Mouse (Mus musculus): ENCODE measurements around the gene Cd68. TPM values are rescaled to one million over a fixed set of nuclear protein-coding genes. Genes with fewer than 3 reads are reported as not detected.
"Not testable (repeated sequence)": the region's sequence is repeated elsewhere in the genome, so short reads cannot be mapped to it uniquely, and the experiment has no call there.

The Cd68 gene
- polyA plus RNA-seq, 1 experiment from 2014 or later = 10.3 TPM

- Histone ChIP-seq H3K4me1 (replicated peaks) (peaks cover 10% of the 10 kb centered on the region), H3K9ac (no peak overlapping the region), H3K27ac (replicated peaks) (no peak overlapping the region), H3K27me3 (no peaks in the 10 kb centered on the region), H3K4me2 (no peak overlapping the region), H3K4me3 (no peak overlapping the region), H3K9me3 (no peaks in the 10 kb centered on the region), H3K36me3 (no peaks in the 10 kb centered on the region)
- WGBS = 48% methylated on average over 10 of the region's 10 CpGs
- no peak for ATAC-seq (ENCODE audit: low FRiP score, low read depth)
Measured at GRCm38 (mm10) chr11:69616781-69617180, 49.2 kb downstream of the Cd68 start.

GRCm38 (mm10) chr11:69614257-69614588 lies 51.7 kb downstream of the Cd68 start:
- H3K4me2 ChIP-seq = not testable (repeated sequence)
- WGBS = 47% methylated on average over 11 of the region's 11 CpGs

More at GRCm38 (mm10) chr11:69614257-69614588, 51.7 kb downstream of the Cd68 start:
- not testable (repeated sequence) for H3K27ac ChIP-seq (replicated peaks); H3K9me3 ChIP-seq; H3K4me3 ChIP-seq; H3K9ac ChIP-seq; H3K36me3 ChIP-seq; ATAC-seq (ENCODE audit: low FRiP score, low read depth); H3K27me3 ChIP-seq; H3K4me1 ChIP-seq (replicated peaks)

MicroRNAs encoded within 50 kb of the gene (microRNA counts, 519-probe panel; counts per million panel counts)
- microRNA mmu-miR-1934 = not detected
- 2,550 counts per million, percentile 41 among the panel's probes with 10 or more counts for microRNA mmu-miR-467f

Small RNA genes lying within 50 kb of the gene (microRNA-seq; reads per million reads assigned to microRNA genes)
- gene Mir1934 = 2.2 reads per million, percentile 3 among the genes with 10 or more reads in this experiment
- not detected for gene Mir467f

Other genes starting within 250 kb of the Cd68 start
- gene Dnah2, start 117.0 kb downstream of the Cd68 start, polyA plus RNA-seq (2015; fragmentation: Nextera tagmentation; extraction: Ambion mirVana) = 3.4 and 4.0 TPM in 2 replicates
- 134 and 160 TPM in 2 replicates for gene Efnb3, start 105.9 kb downstream of the Cd68 start, polyA plus RNA-seq (2015; fragmentation: Nextera tagmentation; extraction: Ambion mirVana)
- gene Wrap53, start 85.9 kb downstream of the Cd68 start, polyA plus RNA-seq (2015; fragmentation: Nextera tagmentation; extraction: Ambion mirVana) = 19.6 and 20.6 TPM in 2 replicates
- gene Trp53, start 85.8 kb downstream of the Cd68 start, polyA plus RNA-seq (2015; fragmentation: Nextera tagmentation; extraction: Ambion mirVana) = 61.1 and 64.2 TPM in 2 replicates
- gene Atp1b2, start 60.2 kb downstream of the Cd68 start, polyA plus RNA-seq (2015; fragmentation: Nextera tagmentation; extraction: Ambion mirVana) = 71.9 and 89.4 TPM in 2 replicates
- not detected in 2 replicates for gene Shbg, start 48.2 kb downstream of the Cd68 start, polyA plus RNA-seq (2015; fragmentation: Nextera tagmentation; extraction: Ambion mirVana)
- 22.5 and 23.9 TPM in 2 replicates for gene Sat2, start 44.1 kb downstream of the Cd68 start, polyA plus RNA-seq (2015; fragmentation: Nextera tagmentation; extraction: Ambion mirVana)
- 41.3 and 41.5 TPM in 2 replicates for gene Fxr2, start 33.2 kb downstream of the Cd68 start, polyA plus RNA-seq (2015; fragmentation: Nextera tagmentation; extraction: Ambion mirVana)
- gene Sox15, start 10.8 kb downstream of the Cd68 start, polyA plus RNA-seq (2015; fragmentation: Nextera tagmentation; extraction: Ambion mirVana) = not detected in 2 replicates
- 101 and 108 TPM in 2 replicates for gene Mpdu1, start 3.5 kb downstream of the Cd68 start, polyA plus RNA-seq (2015; fragmentation: Nextera tagmentation; extraction: Ambion mirVana)
- gene Eif4a1, start 6.3 kb upstream of the Cd68 start, polyA plus RNA-seq (2015; fragmentation: Nextera tagmentation; extraction: Ambion mirVana) = 476 and 491 TPM in 2 replicates
- gene Senp3, start 15.9 kb upstream of the Cd68 start, polyA plus RNA-seq (2015; fragmentation: Nextera tagmentation; extraction: Ambion mirVana) = 101 and 103 TPM in 2 replicates
- 0.61 and 0.76 TPM in 2 replicates for gene Tnfsf13, start 19.6 kb upstream of the Cd68 start, polyA plus RNA-seq (2015; fragmentation: Nextera tagmentation; extraction: Ambion mirVana)
- gene Tnfsf12, start 29.7 kb upstream of the Cd68 start, polyA plus RNA-seq (2015; fragmentation: Nextera tagmentation; extraction: Ambion mirVana) = 3.5 and 5.0 TPM in 2 replicates
- gene Tnfsfm13, start 29.9 kb upstream of the Cd68 start, polyA plus RNA-seq (2015; fragmentation: Nextera tagmentation; extraction: Ambion mirVana) = 1.2 and 1.9 TPM in 2 replicates
- gene Polr2a, start 92.5 kb upstream of the Cd68 start, polyA plus RNA-seq (2015; fragmentation: Nextera tagmentation; extraction: Ambion mirVana) = 15.6 and 16.6 TPM in 2 replicates
- gene Slc35g3, start 95.8 kb upstream of the Cd68 start, polyA plus RNA-seq (2015; fragmentation: Nextera tagmentation; extraction: Ambion mirVana) = 0.51 and 0.66 TPM in 2 replicates
- 5.2 and 5.3 TPM in 2 replicates for gene Zbtb4, start 99.8 kb upstream of the Cd68 start, polyA plus RNA-seq (2015; fragmentation: Nextera tagmentation; extraction: Ambion mirVana)
- 1.2 and 2.2 TPM in 2 replicates for gene Chrnb1, start 129.8 kb upstream of the Cd68 start, polyA plus RNA-seq (2015; fragmentation: Nextera tagmentation; extraction: Ambion mirVana)
- gene Fgf11, start 135.7 kb upstream of the Cd68 start, polyA plus RNA-seq (2015; fragmentation: Nextera tagmentation; extraction: Ambion mirVana) = 5.7 and 7.1 TPM in 2 replicates
- gene Tmem102, start 139.5 kb upstream of the Cd68 start, polyA plus RNA-seq (2015; fragmentation: Nextera tagmentation; extraction: Ambion mirVana) = 1.1 and 2.0 TPM in 2 replicates
- gene Gm39566, start 149.1 kb upstream of the Cd68 start, polyA plus RNA-seq (2015; fragmentation: Nextera tagmentation; extraction: Ambion mirVana) = not detected in 2 replicates
- gene Spem2, start 152.3 kb upstream of the Cd68 start, polyA plus RNA-seq (2015; fragmentation: Nextera tagmentation; extraction: Ambion mirVana) = not detected in 2 replicates
- gene Spem1, start 156.0 kb upstream of the Cd68 start, polyA plus RNA-seq (2015; fragmentation: Nextera tagmentation; extraction: Ambion mirVana) = 0.21 and 0.34 TPM in 2 replicates
- gene Nlgn2, start 171.6 kb upstream of the Cd68 start, polyA plus RNA-seq (2015; fragmentation: Nextera tagmentation; extraction: Ambion mirVana) = 20.9 and 21.0 TPM in 2 replicates
- gene Tmem256, start 172.4 kb upstream of the Cd68 start, polyA plus RNA-seq (2015; fragmentation: Nextera tagmentation; extraction: Ambion mirVana) = 375 and 391 TPM in 2 replicates
- 46.0 and 47.5 TPM in 2 replicates for gene Plscr3, start 180.2 kb upstream of the Cd68 start, polyA plus RNA-seq (2015; fragmentation: Nextera tagmentation; extraction: Ambion mirVana)
- gene Tnk1, start 192.6 kb upstream of the Cd68 start, polyA plus RNA-seq (2015; fragmentation: Nextera tagmentation; extraction: Ambion mirVana) = 0.10 and 0.12 TPM in 2 replicates
- not detected in 2 replicates for gene Tmem95, start 211.9 kb upstream of the Cd68 start, polyA plus RNA-seq (2015; fragmentation: Nextera tagmentation; extraction: Ambion mirVana)
- 2.0 and 2.4 TPM in 2 replicates for gene Kctd11, start 215.3 kb upstream of the Cd68 start, polyA plus RNA-seq (2015; fragmentation: Nextera tagmentation; extraction: Ambion mirVana)
- 0.52 and 0.58 TPM in 2 replicates for gene Acap1, start 229.4 kb upstream of the Cd68 start, polyA plus RNA-seq (2015; fragmentation: Nextera tagmentation; extraction: Ambion mirVana)
- gene 2810408A11Rik, start 234.8 kb upstream of the Cd68 start, polyA plus RNA-seq (2015; fragmentation: Nextera tagmentation; extraction: Ambion mirVana) = 8.8 TPM in 2 replicates
- 16.6 and 19.9 TPM in 2 replicates for gene Neurl4, start 234.9 kb upstream of the Cd68 start, polyA plus RNA-seq (2015; fragmentation: Nextera tagmentation; extraction: Ambion mirVana)
- 68.4 and 69.9 TPM in 2 replicates for gene Gps2, start 247.7 kb upstream of the Cd68 start, polyA plus RNA-seq (2015; fragmentation: Nextera tagmentation; extraction: Ambion mirVana)